Mouse (Mus musculus) granulocyte monocyte progenitor cell, adult 5-6 weeks (primary cell): ENCODE measurements around the gene Trim63. TPM values are rescaled to one million over a fixed set of nuclear protein-coding genes. Genes with fewer than 3 reads are reported as not detected.
"Not testable (repeated sequence)": the region's sequence is repeated elsewhere in the genome, so short reads cannot be mapped to it uniquely, and the experiment has no call there.

Experiments used
- ATAC-seq: replicated peaks from 2 replicates; pipeline ENCODE4 v1.8.0; 2016; ENCODE audit warnings: mild to moderate bottlenecking, moderate TSS enrichment, inconsistent platforms; ENCODE audit not compliant: poor library complexity, severe bottlenecking
- total RNA-seq, 2 experiments: library from RNA; stranded (forward) in 1 of 2; stranded (reverse) in 1 of 2; fragments of 200-712, 200-1000 nt in 1 of 2; fragments of >200 nt in 1 of 2; fragmentation: Nextera tagmentation in 1 of 2; gene quantifications; 2 replicates each; pipeline ENCODE4 v1.2.3; 2014 to 2017

Gene Trim63
- total RNA-seq, 2 experiments from 2014 or later: not detected

DNA sequence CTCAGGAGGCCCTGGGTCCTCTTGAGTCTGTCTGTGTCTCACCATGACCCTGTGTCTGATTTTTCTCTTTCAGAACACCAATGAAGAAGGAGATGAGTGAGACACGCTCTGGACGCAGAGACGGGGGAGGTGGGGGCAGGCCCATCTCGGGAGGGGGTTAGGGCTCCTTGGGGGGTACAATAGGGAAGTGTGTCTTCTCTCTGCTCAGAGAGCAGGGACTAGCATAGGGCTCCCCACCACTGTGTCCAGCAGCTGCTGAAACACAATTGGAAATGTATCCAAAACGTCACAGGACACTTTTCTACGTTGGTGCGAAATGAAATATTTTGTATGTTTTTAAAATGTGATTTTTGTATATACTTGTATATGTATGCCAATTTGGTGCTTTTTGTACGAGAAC lies 13.9 kb downstream of the Trim63 start:
- ATAC-seq: no peak

GRCm38 (mm10) chr4:134330281-134330680 lies 15.4 kb downstream of the Trim63 start:
- ATAC-seq: no peak

- ATAC-seq: not testable (repeated sequence)
These were observed 26.3 kb downstream of the Trim63 start for GRCm38 (mm10) chr4:134341231-134341630.

DNA sequence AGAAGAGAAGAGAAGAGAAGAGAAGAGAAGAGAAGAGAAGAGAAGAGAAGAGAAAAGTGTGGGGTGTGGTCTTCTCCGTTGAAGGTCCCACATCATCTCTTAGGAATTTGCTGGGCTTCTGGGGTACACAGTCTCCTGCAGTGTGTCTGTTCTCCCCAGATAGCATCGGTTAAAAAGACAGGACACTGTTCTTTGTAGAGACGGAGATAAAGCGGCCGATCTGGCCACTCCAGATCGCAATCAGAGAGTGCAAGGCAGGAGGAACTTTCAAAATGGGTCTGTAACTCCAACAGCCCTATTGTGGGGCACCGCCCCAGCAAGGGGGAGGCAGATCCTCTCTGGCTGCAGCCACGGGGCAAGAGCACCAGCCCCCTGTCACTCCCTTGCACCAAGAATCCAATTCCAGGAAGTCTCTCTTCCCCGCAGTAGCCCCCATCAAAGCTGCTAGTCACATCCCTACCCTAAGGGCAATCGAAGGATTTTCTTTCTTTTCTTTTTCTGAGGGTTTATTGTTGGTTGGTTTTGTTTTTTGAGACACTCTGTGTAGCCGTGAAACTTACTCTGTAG lies 27.4 kb downstream of the Trim63 start:
- ATAC-seq: peak; percentile 22

DNA sequence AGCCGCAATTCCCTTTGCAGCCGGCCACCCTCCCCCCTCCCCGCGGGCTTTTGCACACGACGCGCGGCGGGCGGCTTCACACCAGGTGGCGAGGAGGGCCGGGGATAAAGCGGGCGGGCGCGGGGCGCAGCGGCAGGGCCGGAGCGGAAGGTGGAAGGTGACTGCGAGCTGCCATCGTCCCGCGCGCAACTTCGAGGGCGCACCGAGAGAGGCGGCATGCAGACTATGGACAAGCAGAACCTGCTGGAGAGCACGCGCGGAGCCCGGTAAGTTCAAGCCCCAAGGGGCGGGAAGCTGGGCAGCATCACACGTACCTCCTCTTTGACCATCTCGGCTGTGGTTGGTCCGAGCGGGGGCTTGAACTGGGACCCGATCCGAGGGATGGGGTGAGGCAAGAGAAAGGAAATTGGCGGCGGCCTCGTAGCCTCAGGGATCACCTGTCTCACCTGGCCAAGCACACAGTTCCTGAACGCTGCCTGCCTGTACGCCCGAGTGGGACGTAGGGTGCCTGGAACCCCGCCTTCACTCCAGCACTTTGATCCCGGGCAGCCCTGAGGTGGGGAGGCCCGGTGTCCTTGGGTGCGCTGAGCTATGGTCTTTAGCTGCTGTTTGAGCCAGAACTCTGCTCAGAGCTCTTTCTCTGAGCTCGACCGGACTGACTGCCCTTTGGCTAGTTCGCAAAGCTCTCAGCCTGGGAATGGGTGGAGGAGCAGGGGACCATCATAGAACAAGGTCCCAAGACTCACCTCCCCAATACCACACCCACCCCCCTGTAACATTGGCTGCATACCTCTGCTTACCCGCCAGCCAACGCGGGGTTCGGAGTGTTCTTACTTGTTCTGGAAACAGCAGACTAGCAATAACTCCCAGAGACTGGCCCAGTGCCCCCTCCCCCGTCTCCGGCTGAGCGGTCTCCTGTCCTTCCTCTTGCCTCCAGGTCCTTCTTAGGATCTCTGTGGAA lies 28.4 kb downstream of the Trim63 start, which contains the start of gene Slc30a2:
Gene Slc30a2 (plus strand): TSS at position 111 of the 961 bp plus-strand sequence.
- peak; percentile 42 for ATAC-seq

GRCm38 (mm10) chr4:134344620-134345019 lies 29.7 kb downstream of the Trim63 start:
- ATAC-seq: no peak

- no peak for ATAC-seq
These were observed 30.9 kb downstream of the Trim63 start for GRCm38 (mm10) chr4:134345802-134346201.

DNA sequence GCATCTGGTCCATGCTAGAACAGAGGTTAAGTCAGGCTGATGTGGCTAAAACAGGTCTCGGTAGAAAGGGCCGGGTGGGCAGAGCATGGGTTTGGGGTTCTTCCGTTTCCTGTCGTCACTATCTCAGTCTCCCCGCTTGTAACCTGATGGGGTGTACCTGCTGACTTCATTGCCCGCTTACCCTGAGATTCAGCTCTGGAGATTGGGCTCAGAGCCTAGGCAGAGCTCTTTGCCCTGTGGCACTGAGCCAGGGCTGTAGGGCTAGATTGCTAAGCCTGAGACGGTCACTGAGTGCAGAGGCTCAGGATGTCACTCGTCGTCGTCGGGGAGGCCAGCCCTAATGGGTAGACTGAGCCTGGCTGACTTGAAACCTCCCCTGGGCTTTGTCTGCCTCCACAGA lies 33.2 kb downstream of the Trim63 start:
- ATAC-seq: no peak

DNA sequence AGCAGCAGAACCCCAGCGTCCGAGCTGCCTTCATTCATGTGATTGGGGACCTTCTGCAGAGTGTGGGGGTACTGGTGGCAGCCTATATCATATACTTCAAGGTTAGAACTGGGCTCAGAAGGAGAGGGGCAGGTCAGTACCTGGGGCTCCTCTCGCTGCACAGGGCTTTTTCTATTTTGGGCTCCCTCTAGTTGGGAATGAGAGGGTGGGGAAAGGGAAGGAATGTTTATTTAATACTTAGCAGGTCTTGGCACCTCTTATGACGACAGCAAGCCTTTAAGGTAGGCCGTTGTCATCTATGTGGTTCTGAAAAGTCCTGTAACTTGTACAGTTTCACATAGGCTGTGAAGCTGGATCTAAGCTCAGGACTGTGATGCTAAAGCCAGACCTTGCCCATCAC lies 33.6 kb downstream of the Trim63 start:
- ATAC-seq: no peak

GRCm38 (mm10) chr4:134349829-134350228 lies 34.9 kb downstream of the Trim63 start:
- ATAC-seq: no peak

DNA sequence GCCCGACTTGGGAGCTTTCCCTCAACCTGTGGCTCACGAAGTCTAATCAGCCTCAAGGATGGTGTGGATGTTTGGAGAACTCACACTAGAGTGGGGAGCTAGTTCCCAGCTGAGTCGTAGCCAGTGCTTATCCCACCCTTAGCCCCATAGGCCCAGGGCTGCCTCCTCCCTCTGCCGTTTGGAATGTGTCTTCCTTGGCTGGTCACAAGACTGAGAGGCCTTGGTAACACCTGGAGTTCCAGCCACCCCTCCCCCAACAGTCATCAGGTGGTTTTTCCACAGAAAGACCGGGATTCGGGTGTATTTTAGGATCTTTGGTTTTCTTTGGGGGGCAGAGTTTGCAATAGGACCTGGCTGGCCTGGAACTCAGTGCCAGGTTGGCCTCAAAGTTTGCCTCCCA lies 35.7 kb downstream of the Trim63 start:
- no peak for ATAC-seq

DNA sequence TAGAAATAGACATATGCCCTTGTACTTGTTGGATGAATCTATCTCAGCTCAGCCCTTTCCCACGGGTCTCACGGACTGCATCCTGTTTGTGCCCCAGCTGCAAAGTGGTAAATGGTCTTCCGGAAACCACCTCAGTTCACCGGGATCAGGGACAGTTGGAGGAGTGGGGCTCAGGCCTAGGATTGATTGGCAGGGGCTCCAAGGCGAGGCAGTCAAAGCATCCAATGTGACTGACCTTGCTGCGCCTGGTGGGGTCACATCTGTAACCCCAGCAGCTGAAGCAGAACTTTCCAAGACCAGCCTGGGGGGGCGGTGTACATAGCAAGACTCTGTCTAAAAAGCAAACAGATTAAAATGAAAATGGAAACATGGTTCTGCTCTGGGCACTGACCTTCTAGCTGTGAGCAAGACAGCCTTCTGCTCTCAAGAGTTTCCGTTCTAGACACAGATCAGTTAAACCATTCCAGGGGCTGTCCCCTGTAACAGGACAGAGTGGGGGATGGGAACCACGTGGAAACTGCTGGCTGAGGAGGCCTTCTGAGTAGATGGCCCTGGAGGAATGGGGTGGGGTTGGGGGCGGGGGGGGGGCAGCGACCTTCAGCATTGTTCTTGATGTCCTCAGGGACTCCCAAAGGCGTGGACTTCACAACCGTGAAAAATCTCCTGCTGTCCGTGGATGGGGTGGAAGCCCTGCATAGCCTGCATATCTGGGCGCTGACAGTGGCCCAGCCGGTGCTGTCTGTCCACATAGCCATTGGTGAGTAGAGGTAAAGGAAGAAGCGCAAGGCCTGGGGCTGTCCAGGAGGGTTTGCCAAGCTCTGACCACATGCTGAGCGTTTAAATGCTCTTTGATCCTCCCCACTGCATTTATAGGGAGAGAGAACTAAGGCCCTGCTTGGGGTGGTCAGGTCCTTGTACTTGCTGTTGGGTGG lies 36.7 kb downstream of the Trim63 start:
- ATAC-seq: no peak

GRCm38 (mm10) chr4:134352261-134352707 lies 37.4 kb downstream of the Trim63 start:
- ATAC-seq: no peak

DNA sequence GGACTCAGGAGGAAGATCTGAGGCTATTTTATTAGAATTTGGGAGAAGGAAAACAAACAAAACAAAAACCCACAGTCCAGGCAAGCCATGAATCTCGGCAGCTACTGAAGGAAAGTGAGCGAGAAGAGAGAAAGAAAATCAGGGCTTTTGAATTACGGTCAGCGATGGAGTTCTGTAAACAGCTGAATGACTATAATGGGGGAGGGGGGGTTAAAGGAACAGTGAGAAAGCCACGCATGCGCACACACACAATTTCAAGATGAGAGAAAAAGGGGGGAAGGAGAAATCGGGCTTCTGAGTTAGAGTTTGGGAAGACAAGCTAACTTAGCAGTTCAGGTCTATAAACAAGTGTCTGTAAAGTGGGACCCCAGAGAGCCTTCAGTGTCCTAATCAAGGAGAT lies 38.0 kb downstream of the Trim63 start:
- ATAC-seq: no peak

GRCm38 (mm10) chr4:134353527-134354409 lies 38.8 kb downstream of the Trim63 start:
- no peak for ATAC-seq

GRCm38 (mm10) chr4:134355841-134356452 lies 41.0 kb downstream of the Trim63 start:
- no peak for ATAC-seq

DNA sequence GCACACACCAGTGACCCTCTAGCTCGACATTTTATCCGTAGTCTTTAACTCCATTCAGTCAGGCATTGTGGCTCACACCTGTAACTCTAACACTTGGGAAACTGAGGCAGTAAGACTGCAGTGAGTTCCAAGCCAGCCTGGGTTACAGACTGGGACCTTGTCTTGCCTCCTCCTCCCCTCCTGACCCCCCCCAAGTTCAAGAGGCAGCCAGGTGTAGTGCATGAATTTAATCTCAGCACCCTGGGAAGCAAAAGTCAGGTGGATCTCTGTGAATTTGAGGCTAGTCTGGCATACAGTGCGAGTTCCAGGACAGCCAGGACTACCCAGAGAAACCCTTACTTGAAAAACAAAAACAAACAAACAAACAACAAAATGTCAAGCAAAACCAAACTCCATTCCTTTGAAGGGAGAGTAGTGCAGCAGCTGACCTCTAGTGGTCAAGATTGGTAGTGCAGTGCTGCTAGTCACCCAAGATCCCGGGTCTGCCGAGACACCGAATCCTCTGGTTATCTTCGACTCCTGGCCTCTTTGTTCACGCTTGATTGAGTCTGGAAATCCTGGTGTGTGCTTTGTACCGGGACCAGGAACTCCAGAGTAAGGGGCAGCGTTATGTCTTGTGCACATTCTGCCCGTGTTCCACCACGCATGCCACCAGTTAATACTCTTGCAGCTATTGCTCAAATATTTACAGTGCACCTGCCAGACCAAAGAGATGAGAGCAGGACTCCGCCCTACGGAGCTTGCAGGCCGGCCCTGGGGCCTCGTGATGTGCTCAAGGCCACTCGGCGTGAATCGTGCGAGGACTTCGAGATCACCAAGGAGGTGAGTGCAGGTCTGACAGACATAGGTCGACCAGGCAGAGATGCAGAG lies 41.9 kb downstream of the Trim63 start:
- peak; percentile 66 for ATAC-seq

GRCm38 (mm10) chr4:134357461-134357771 lies 42.5 kb downstream of the Trim63 start:
- 0 out of 2 replicates have a peak, but pooled peaks have one; percentile 4 for ATAC-seq
